ENCODE assay signal across 16 mouse cellular contexts in genomic region chr15:103032646-103033575, GRCm38 (mm10). TPM values are rescaled to one million over a fixed set of nuclear protein-coding genes. Genes with fewer than 3 reads are reported as not detected.
DNase-seq lines count a peak whose midpoint lies in the region; ATAC-seq and TF ChIP-seq lines count a peak whose summit lies in the region.
"Had no signal": no experiment of that assay in that cellular context is flagged by ENCODE, and none has a peak within 500 bp of the region (broad histone marks: within the 10 kb centered on the region; RNA-seq: fewer than 3 reads in every experiment).

No protein-coding gene starts in this region.

- H3K9me3 ChIP-seq in lung, embryonic 14.5 days (ENCODE audit: low read depth, low read length), result no peaks in the 10 kb centered on the region
- H3K9me3 ChIP-seq in lung, postnatal 0 days (ENCODE audit: low read length), result no peaks in the 10 kb centered on the region
- no peaks in the 10 kb centered on the region for H3K9me3 ChIP-seq in intestine, embryonic 16.5 days (ENCODE audit: control insufficient read depth, low read length)
- H3K9me3 ChIP-seq in stomach, embryonic 16.5 days (replicated peaks; ENCODE audit: control insufficient read depth, low read length), result no peaks in the 10 kb centered on the region
- no peaks in the 10 kb centered on the region for H3K9me3 ChIP-seq in heart, embryonic 12.5 days (replicated peaks)
- H3K9me3 ChIP-seq: limb, embryonic 15.5 days had no signal

- TF ChIP-seq POLR2A in embryonic fibroblast, embryonic 13.5 days (IDR thresholded peaks at IDR 0.05; ENCODE audit: low read depth, low read length), result no peak

- no peak overlapping the region for H3K9ac ChIP-seq in lung, embryonic 14.5 days
- H3K9ac ChIP-seq in lung, postnatal 0 days (replicated peaks; ENCODE audit: low read depth), result no peak overlapping the region
- no peak overlapping the region for H3K9ac ChIP-seq in intestine, embryonic 16.5 days (ENCODE audit: low read depth, low read length)
- H3K9ac ChIP-seq in stomach, embryonic 16.5 days (ENCODE audit: low read length), result peak overlapping the region; percentile 54
- H3K9ac ChIP-seq in heart, embryonic 12.5 days, result no peak overlapping the region
- H3K9ac ChIP-seq: limb, embryonic 15.5 days had no signal

- WGBS in lung, embryonic 14.5 days, result 3% methylated on average over 26 of the region's 26 CpGs
- WGBS in lung, postnatal 0 days, result 4% methylated on average over 26 of the region's 26 CpGs
- 3% methylated on average over 26 of the region's 26 CpGs for WGBS in intestine, embryonic 16.5 days
- WGBS in stomach, embryonic 16.5 days, result 6% methylated on average over 26 of the region's 26 CpGs
- 1% methylated on average over 26 of the region's 26 CpGs for WGBS in heart, embryonic 12.5 days

- peak; percentile 52 for DNase-seq in lung, embryonic 14.5 days
- no peak for DNase-seq in lung, postnatal 0 days (ENCODE audit: low spot score)
- DNase-seq in heart, postnatal 4 days, result no peak
- DNase-seq: cerebellum, adult 18-20 months; gastrocnemius, postnatal 25 days; lung, postnatal 4 days; right cerebral cortex, postnatal 25 days had no signal

- no peak for TF ChIP-seq EP300 in lung, postnatal 0 days (IDR thresholded peaks at IDR 0.05)

- no peak for ATAC-seq in lung, embryonic 14.5 days (ENCODE audit: insufficient read depth)
- no peak for ATAC-seq in lung, postnatal 0 days
- no peak for ATAC-seq in intestine, embryonic 16.5 days
- ATAC-seq in stomach, embryonic 16.5 days (ENCODE audit: insufficient read depth, low FRiP score), result no peak
- no peak for ATAC-seq in heart, embryonic 12.5 days (ENCODE audit: insufficient number of reproducible peaks, low FRiP score)
- ATAC-seq: activated CD4-positive, CD25-positive, alpha-beta regulatory T cell, adult 4 months had no signal

- H3K27ac ChIP-seq in lung, embryonic 14.5 days (ENCODE audit: low read depth), result no peak overlapping the region
- no peak overlapping the region for H3K27ac ChIP-seq in lung, postnatal 0 days (ENCODE audit: low read length)
- H3K27ac ChIP-seq in embryonic fibroblast, embryonic 13.5 days (ENCODE audit: insufficient read depth, low read length), result peak overlapping the region; percentile 38; the same call in 1 of the 2 replicates
- peak overlapping the region; percentile 2; the same call in 1 of the 2 replicates for H3K27ac ChIP-seq in intestine, embryonic 16.5 days (ENCODE audit: low read length)
- peak overlapping the region; percentile 69 for H3K27ac ChIP-seq in stomach, embryonic 16.5 days (ENCODE audit: low read length)
- H3K27ac ChIP-seq in heart, embryonic 12.5 days (ENCODE audit: poor library complexity, severe bottlenecking), result no peak overlapping the region
- H3K27ac ChIP-seq: limb, embryonic 15.5 days had no signal

- TF ChIP-seq CTCF in lung, embryonic 14.5 days (IDR thresholded peaks at IDR 0.05; ENCODE audit: low read depth), result no peak
- TF ChIP-seq CTCF in lung, postnatal 0 days (IDR thresholded peaks at IDR 0.05), result no peak
- TF ChIP-seq CTCF in embryonic fibroblast, embryonic 13.5 days (IDR thresholded peaks at IDR 0.05; ENCODE audit: borderline replicate concordance, insufficient read depth, low read length), result no peak

- no peaks in the 10 kb centered on the region for H3K36me3 ChIP-seq in lung, embryonic 14.5 days (ENCODE audit: insufficient read depth)
- H3K36me3 ChIP-seq in lung, postnatal 0 days (ENCODE audit: insufficient read depth, low read length), result no peaks in the 10 kb centered on the region
- no peaks in the 10 kb centered on the region for H3K36me3 ChIP-seq in intestine, embryonic 16.5 days (ENCODE audit: control insufficient read depth, insufficient read depth, low read length)
- H3K36me3 ChIP-seq in stomach, embryonic 16.5 days (ENCODE audit: control insufficient read depth, insufficient read depth, low read length), result no peaks in the 10 kb centered on the region
- no peaks in the 10 kb centered on the region for H3K36me3 ChIP-seq in heart, embryonic 12.5 days
- H3K36me3 ChIP-seq: limb, embryonic 15.5 days had no signal

- peak overlapping the region; percentile 18 for H3K4me2 ChIP-seq in lung, embryonic 14.5 days
- no peak overlapping the region for H3K4me2 ChIP-seq in lung, postnatal 0 days (replicated peaks; ENCODE audit: low read depth, low read length)
- H3K4me2 ChIP-seq in intestine, embryonic 16.5 days (ENCODE audit: low read depth, low read length), result peak overlapping the region; percentile 16; the same call in 1 of the 2 replicates
- H3K4me2 ChIP-seq in stomach, embryonic 16.5 days (ENCODE audit: low read depth, low read length), result peak overlapping the region; percentile 37
- H3K4me2 ChIP-seq in heart, embryonic 12.5 days, result no peak overlapping the region
- H3K4me2 ChIP-seq: limb, embryonic 15.5 days had no signal

- no peak overlapping the region for H3K4me3 ChIP-seq in lung, embryonic 14.5 days (ENCODE audit: low read depth, low read length)
- no peak overlapping the region for H3K4me3 ChIP-seq in lung, postnatal 0 days (ENCODE audit: low read depth, low read length)
- H3K4me3 ChIP-seq in embryonic fibroblast, embryonic 13.5 days (ENCODE audit: insufficient read depth, low read length), result no peak overlapping the region
- H3K4me3 ChIP-seq in intestine, embryonic 16.5 days (ENCODE audit: low read length), result peak overlapping the region; percentile 14; the same call in 1 of the 2 replicates
- H3K4me3 ChIP-seq in stomach, embryonic 16.5 days (replicated peaks; ENCODE audit: low read length), result peak overlapping the region; percentile 8; the same call in 1 of the 2 replicates
- no peak overlapping the region for H3K4me3 ChIP-seq in heart, embryonic 12.5 days
- H3K4me3 ChIP-seq: limb, embryonic 15.5 days; myocyte had no signal

- H3K27me3 ChIP-seq in lung, embryonic 14.5 days (ENCODE audit: insufficient read depth, low read length), result peaks cover 96% of the 10 kb centered on the region
- peaks cover 60% of the 10 kb centered on the region for H3K27me3 ChIP-seq in lung, postnatal 0 days (replicated peaks; ENCODE audit: insufficient read depth, low read length)
- peaks cover 70% of the 10 kb centered on the region for H3K27me3 ChIP-seq in intestine, embryonic 16.5 days (replicated peaks; ENCODE audit: control insufficient read depth, insufficient read depth, low read length)
- H3K27me3 ChIP-seq in stomach, embryonic 16.5 days (ENCODE audit: control insufficient read depth, insufficient read depth, low read length), result peaks cover 8% of the 10 kb centered on the region
- H3K27me3 ChIP-seq in heart, embryonic 12.5 days (replicated peaks), result peaks cover 92% of the 10 kb centered on the region

- H3K4me1 ChIP-seq in lung, embryonic 14.5 days (ENCODE audit: insufficient read depth), result no peaks in the 10 kb centered on the region
- H3K4me1 ChIP-seq in lung, postnatal 0 days (ENCODE audit: insufficient read depth, low read depth, low read length), result no peaks in the 10 kb centered on the region
- H3K4me1 ChIP-seq in embryonic fibroblast, embryonic 13.5 days (ENCODE audit: control insufficient read depth, insufficient read depth, low read length), result peaks cover 5% of the 10 kb centered on the region
- H3K4me1 ChIP-seq in intestine, embryonic 16.5 days (ENCODE audit: control insufficient read depth, insufficient read depth, low read length), result peaks cover 8% of the 10 kb centered on the region
- peaks cover 7% of the 10 kb centered on the region; the same call in 1 of the 2 replicates for H3K4me1 ChIP-seq in stomach, embryonic 16.5 days (ENCODE audit: control insufficient read depth, insufficient read depth, low read length)
- H3K4me1 ChIP-seq in heart, embryonic 12.5 days (replicated peaks), result peaks cover 10% of the 10 kb centered on the region; the same call in 1 of the 2 replicates

RNA-seq across cellular contexts. Expression of gene Hoxc4, which starts 14.2 kb away (rescaled TPM):
- polyA plus RNA-seq in lung, embryonic 14.5 days (2014; fragmentation: Nextera tagmentation; extraction: Ambion mirVana), result 1.5 and 2.1 TPM in 2 replicates
- polyA plus RNA-seq in lung, postnatal 0 days (2015; fragmentation: Nextera tagmentation; extraction: Ambion mirVana), result 0.21 and 0.23 TPM in 2 replicates
- 12.5 and 12.6 TPM in 2 replicates for polyA plus RNA-seq in embryonic fibroblast, embryonic 13.5 days (2011; ENCODE audit: insufficient read length, low read depth, missing spikeins)
- 8.8 and 9.7 TPM in 2 replicates for polyA plus RNA-seq in intestine, embryonic 16.5 days (2015; fragmentation: Nextera tagmentation; extraction: Ambion mirVana)
- polyA plus RNA-seq in stomach, embryonic 16.5 days (2015; fragmentation: Nextera tagmentation; extraction: Ambion mirVana), result 19.0 and 20.0 TPM in 2 replicates
- 0.57 and 0.76 TPM in 2 replicates for polyA plus RNA-seq in heart, embryonic 12.5 days (2016; fragmentation: Nextera tagmentation; extraction: Ambion mirVana)
- under 1 TPM in 1 of 2 experiments, not detected in 1; 0.14 TPM for total RNA-seq in heart, postnatal 4 days (2021)
- total RNA-seq: layer of hippocampus, postnatal 10 days had no signal
- polyA plus RNA-seq: activated CD4-positive, CD25-positive, alpha-beta regulatory T cell, adult 4 months; heart, postnatal 0 days had no signal

RNA-seq across cellular contexts. Expression of gene Hoxc6, which starts 34.9 kb away (rescaled TPM):
- not detected in 2 replicates for polyA plus RNA-seq in lung, embryonic 14.5 days (2014; fragmentation: Nextera tagmentation; extraction: Ambion mirVana)
- not detected in 2 replicates for polyA plus RNA-seq in lung, postnatal 0 days (2015; fragmentation: Nextera tagmentation; extraction: Ambion mirVana)
- polyA plus RNA-seq in embryonic fibroblast, embryonic 13.5 days (2011; ENCODE audit: insufficient read length, low read depth, missing spikeins), result 42.6 and 61.8 TPM in 2 replicates
- 3.2 and 4.0 TPM in 2 replicates for polyA plus RNA-seq in intestine, embryonic 16.5 days (2015; fragmentation: Nextera tagmentation; extraction: Ambion mirVana)
- 3.3 and 3.8 TPM in 2 replicates for polyA plus RNA-seq in stomach, embryonic 16.5 days (2015; fragmentation: Nextera tagmentation; extraction: Ambion mirVana)
- 0.18 and 0.82 TPM in 2 replicates for polyA plus RNA-seq in heart, embryonic 12.5 days (2016; fragmentation: Nextera tagmentation; extraction: Ambion mirVana)
- under 1 TPM in 1 of 2 experiments, not detected in 1; 0.16 TPM for total RNA-seq in heart, postnatal 4 days (2021)
- total RNA-seq: layer of hippocampus, postnatal 10 days had no signal
- polyA plus RNA-seq: activated CD4-positive, CD25-positive, alpha-beta regulatory T cell, adult 4 months; heart, postnatal 0 days had no signal

RNA-seq across cellular contexts. Expression of gene Hoxc8, which starts 42.5 kb away (rescaled TPM):
- not detected in 2 replicates for polyA plus RNA-seq in lung, embryonic 14.5 days (2014; fragmentation: Nextera tagmentation; extraction: Ambion mirVana)
- not detected in 2 replicates for polyA plus RNA-seq in lung, postnatal 0 days (2015; fragmentation: Nextera tagmentation; extraction: Ambion mirVana)
- 28.5 and 45.5 TPM in 2 replicates for polyA plus RNA-seq in embryonic fibroblast, embryonic 13.5 days (2011; ENCODE audit: insufficient read length, low read depth, missing spikeins)
- polyA plus RNA-seq in intestine, embryonic 16.5 days (2015; fragmentation: Nextera tagmentation; extraction: Ambion mirVana), result 4.5 and 4.9 TPM in 2 replicates
- 2.0 and 2.5 TPM in 2 replicates for polyA plus RNA-seq in stomach, embryonic 16.5 days (2015; fragmentation: Nextera tagmentation; extraction: Ambion mirVana)
- polyA plus RNA-seq in heart, embryonic 12.5 days (2016; fragmentation: Nextera tagmentation; extraction: Ambion mirVana), result 0.11 TPM in 1 of 2 replicates, not detected in the other
- total RNA-seq in heart, postnatal 4 days (2021), result not detected
- total RNA-seq: layer of hippocampus, postnatal 10 days had no signal
- polyA plus RNA-seq: heart, postnatal 0 days had no signal

RNA-seq across cellular contexts. Expression of gene Hoxc9, which starts 56.7 kb away (rescaled TPM):
- polyA plus RNA-seq in lung, embryonic 14.5 days (2014; fragmentation: Nextera tagmentation; extraction: Ambion mirVana), result not detected in 2 replicates
- not detected in 2 replicates for polyA plus RNA-seq in lung, postnatal 0 days (2015; fragmentation: Nextera tagmentation; extraction: Ambion mirVana)
- 4.9 and 6.2 TPM in 2 replicates for polyA plus RNA-seq in embryonic fibroblast, embryonic 13.5 days (2011; ENCODE audit: insufficient read length, low read depth, missing spikeins)
- 0.49 and 0.76 TPM in 2 replicates for polyA plus RNA-seq in intestine, embryonic 16.5 days (2015; fragmentation: Nextera tagmentation; extraction: Ambion mirVana)
- polyA plus RNA-seq in stomach, embryonic 16.5 days (2015; fragmentation: Nextera tagmentation; extraction: Ambion mirVana), result not detected in 2 replicates
- polyA plus RNA-seq in heart, embryonic 12.5 days (2016; fragmentation: Nextera tagmentation; extraction: Ambion mirVana), result not detected in 2 replicates
- not detected for total RNA-seq in heart, postnatal 4 days (2021)
- total RNA-seq: layer of hippocampus, postnatal 10 days had no signal
- polyA plus RNA-seq: activated CD4-positive, CD25-positive, alpha-beta regulatory T cell, adult 4 months; heart, postnatal 0 days had no signal

Comparison
In these comparisons a context has a peak if more than half of its experiments do, and no peak if none do; other contexts are left out.
1. H3K4me2 ChIP-seq: peak in lung, embryonic 14.5 days (single experiment), intestine, embryonic 16.5 days (single experiment) and stomach, embryonic 16.5 days (single experiment); none in lung, postnatal 0 days (single experiment) and heart, embryonic 12.5 days (single experiment).
2. H3K27ac ChIP-seq: peak in embryonic fibroblast, embryonic 13.5 days (single experiment), intestine, embryonic 16.5 days (single experiment) and stomach, embryonic 16.5 days (single experiment); none in lung, embryonic 14.5 days (single experiment), lung, postnatal 0 days (single experiment) and heart, embryonic 12.5 days (single experiment).
3. H3K4me3 ChIP-seq: peak in intestine, embryonic 16.5 days (single experiment) and stomach, embryonic 16.5 days (single experiment); none in lung, embryonic 14.5 days (single experiment), lung, postnatal 0 days (single experiment), embryonic fibroblast, embryonic 13.5 days (single experiment) and heart, embryonic 12.5 days (single experiment).